Comparison of ENCODE assay signal across 8 mouse cellular contexts in the genomic region with DNA sequence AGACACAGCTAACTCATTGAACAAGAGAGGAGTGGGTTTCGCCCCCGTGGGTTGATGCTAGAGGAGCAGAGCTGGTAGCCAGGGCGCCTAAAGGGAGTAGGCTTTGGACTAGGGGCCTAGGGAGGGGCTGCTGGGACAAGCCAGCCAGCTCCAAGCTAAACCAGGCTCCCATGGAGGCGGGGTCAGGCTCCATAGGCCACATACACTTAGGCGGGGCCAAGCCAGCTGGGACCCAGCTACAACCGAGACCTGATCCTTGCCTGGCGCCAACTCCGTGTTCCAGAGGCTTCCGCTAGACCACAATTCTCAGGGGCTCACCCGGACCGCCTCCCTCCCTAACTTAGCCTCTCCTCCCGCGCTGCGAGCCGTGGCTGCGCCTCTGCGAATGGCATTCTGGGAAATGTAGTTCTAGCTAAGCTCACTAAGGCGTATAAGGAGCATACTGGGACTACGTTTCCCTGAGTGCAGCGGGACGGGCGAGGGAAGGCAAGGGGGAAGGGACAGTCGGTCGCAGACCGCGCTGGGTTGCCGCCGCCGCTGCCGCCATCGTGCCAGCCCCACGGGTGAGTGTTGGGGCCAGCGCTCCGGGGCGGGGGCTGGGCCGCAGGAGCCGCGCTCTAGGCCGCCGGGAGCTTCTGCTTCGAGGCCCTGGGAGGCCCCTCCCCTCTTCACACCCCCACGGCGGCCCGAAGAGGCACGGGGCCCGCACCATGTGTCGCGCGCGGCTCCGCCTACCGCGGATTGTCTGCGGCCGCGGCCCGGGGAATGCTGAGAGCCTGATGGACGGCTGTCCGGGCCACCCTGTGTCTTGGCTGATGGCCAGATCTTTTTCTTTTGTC. TPM values are rescaled to one million over a fixed set of nuclear protein-coding genes. Genes with fewer than 3 reads are reported as not detected.
DNase-seq lines count a peak whose midpoint lies in the region; ATAC-seq lines count a peak whose summit lies in the region.

Nutf2 (plus strand) TSS at position 438 of the 839 bp plus-strand sequence.

- 1% methylated on average over 54 of the region's 59 CpGs for WGBS in hindbrain, embryonic 11.5 days

- H3K4me3 ChIP-seq in hindbrain, embryonic 11.5 days (ENCODE audit: low read depth, low read length), result peak within 1 kb of the TSS; percentile 95

- H3K4me1 ChIP-seq in hindbrain, embryonic 11.5 days (replicated peaks; ENCODE audit: control insufficient read depth, insufficient read depth, low read length), result peaks cover 10% of the 10 kb centered on the region; the same call in 1 of the 2 replicates

- H3K9me3 ChIP-seq in hindbrain, embryonic 11.5 days (ENCODE audit: control insufficient read depth, low read length), result no peaks in the 10 kb centered on the region

- DNase-seq in Muller cell, postnatal 12 days (ENCODE audit: inconsistent ontology term), result peak; percentile 100
- DNase-seq in cerebellum, adult 9-11 months, result peak; percentile 97
- DNase-seq in frontal cortex, adult 2 months (ENCODE audit: extremely low spot score in 1 of 2, low spot score in 1 of 2), result peak; percentile 95 to 96
- DNase-seq in hindbrain, embryonic 11.5 days (ENCODE audit: low spot score), result peak; percentile 94
- DNase-seq in layer of hippocampus, postnatal 10 days (ENCODE audit: low spot score in 2 of 2), result peak; percentile 87 to 90
- peak; percentile 98 for DNase-seq in lung, postnatal 10 days
- DNase-seq in ovary, postnatal 36 days (ENCODE audit: low spot score), result peak; percentile 94
- DNase-seq in thymus, postnatal 25 days, result peak; percentile 89

- H3K36me3 ChIP-seq in hindbrain, embryonic 11.5 days (ENCODE audit: control insufficient read depth, insufficient read depth, low read length), result no peaks in the 10 kb centered on the region

- H3K4me2 ChIP-seq in hindbrain, embryonic 11.5 days (replicated peaks; ENCODE audit: low read depth, low read length), result peak within 1 kb of the TSS; percentile 69

- ATAC-seq in hindbrain, embryonic 11.5 days (ENCODE audit: low FRiP score), result peak; percentile 98

- H3K27me3 ChIP-seq in hindbrain, embryonic 11.5 days (ENCODE audit: control insufficient read depth, insufficient read depth, low read length), result no peaks in the 10 kb centered on the region

- H3K27ac ChIP-seq in hindbrain, embryonic 11.5 days (ENCODE audit: low read depth, low read length), result peak within 1 kb of the TSS; percentile 72

- H3K9ac ChIP-seq in hindbrain, embryonic 11.5 days (ENCODE audit: low read depth, low read length), result peak within 1 kb of the TSS; percentile 98

RNA-seq across cellular contexts. Expression of gene Nutf2, which starts in this region (rescaled TPM):
- 79.7 and 94.9 TPM in 2 replicates for polyA plus RNA-seq in frontal cortex, adult 2 months (2012; rRNA removed)
- 256 and 278 TPM in 2 replicates for polyA plus RNA-seq in hindbrain, embryonic 11.5 days (2014; fragmentation: Nextera tagmentation; extraction: Ambion mirVana)
- 10 to 100 TPM; 23.3 to 42.6 TPM for total RNA-seq in layer of hippocampus, postnatal 10 days (2021)

Comparison
In these comparisons a context has a peak if more than half of its experiments do, and no peak if none do; other contexts are left out.
1. Peak in every context shown above with its lines: DNase-seq, ATAC-seq, H3K4me3 ChIP-seq and H3K27ac ChIP-seq.